In genomic region chr3:100925176-100925575, GRCm38 (mm10) we compare ENCODE assay signal across 14 mouse cellular contexts. TPM values are rescaled to one million over a fixed set of nuclear protein-coding genes. Genes with fewer than 3 reads are reported as not detected.
A peak's percentile ranks its signal among the peaks of the same experiment; 100 is the strongest.
DNase-seq lines count a peak whose midpoint lies in the region; ATAC-seq and TF ChIP-seq lines count a peak whose summit lies in the region.
"Had no signal": no experiment of that assay in that cellular context is flagged by ENCODE, and none has a peak within 500 bp of the region (broad histone marks: within the 10 kb centered on the region; RNA-seq: fewer than 3 reads in every experiment).

No protein-coding gene starts in this region.

- H3K9me3 ChIP-seq in heart, embryonic 12.5 days (replicated peaks), result no peaks in the 10 kb centered on the region
- no peaks in the 10 kb centered on the region for H3K9me3 ChIP-seq in limb, embryonic 14.5 days (ENCODE audit: control insufficient read depth, low read length)
- H3K9me3 ChIP-seq: hindbrain, embryonic 12.5 days; intestine, embryonic 15.5 days; liver, embryonic 15.5 days had no signal

- peaks cover 3% of the 10 kb centered on the region for H3K4me1 ChIP-seq in heart, adult 2 months (ENCODE audit: control insufficient read depth, insufficient read depth, low read length)
- H3K4me1 ChIP-seq in heart, embryonic 12.5 days (replicated peaks), result peaks cover 27% of the 10 kb centered on the region
- H3K4me1 ChIP-seq in limb, embryonic 14.5 days (ENCODE audit: control insufficient read depth, insufficient read depth, low read length), result peaks cover 19% of the 10 kb centered on the region

- peak; percentile 35 to 41 for DNase-seq in heart, adult 2 months
- DNase-seq in lung, postnatal 4 days, result peak; percentile 9 to 60
- DNase-seq in lung, postnatal 14 days, result no peak
- peak; percentile 49 to 58 for DNase-seq in heart, postnatal 14 days
- DNase-seq in limb, embryonic 14.5 days (ENCODE audit: low spot score), result peak; percentile 51
- DNase-seq in frontal cortex, postnatal 14 days (ENCODE audit: low spot score in 2 of 2), result no peak
- no peak for DNase-seq in urinary bladder, postnatal 36 days (ENCODE audit: low spot score in 2 of 2)
- DNase-seq: adrenal gland, adult 8-10 months; cerebellum, adult 2 months; kidney, postnatal 25 days had no signal

- no peak overlapping the region for H3K9ac ChIP-seq in heart, adult 2 months (ENCODE audit: low read depth, low read length)
- H3K9ac ChIP-seq in heart, embryonic 12.5 days, result no peak overlapping the region
- no peak overlapping the region for H3K9ac ChIP-seq in limb, embryonic 14.5 days (ENCODE audit: low read depth, low read length, severe bottlenecking)
- H3K9ac ChIP-seq: hindbrain, embryonic 12.5 days; intestine, embryonic 15.5 days; liver, embryonic 15.5 days had no signal

- WGBS in heart, adult 2 months, result 75% methylated on average over 16 of the region's 16 CpGs
- 78% methylated on average over 16 of the region's 16 CpGs for WGBS in heart, embryonic 12.5 days
- 44% methylated on average over 16 of the region's 16 CpGs for WGBS in limb, embryonic 14.5 days

- no peak for ATAC-seq in heart, embryonic 12.5 days (ENCODE audit: insufficient number of reproducible peaks, low FRiP score)
- ATAC-seq in limb, embryonic 14.5 days (ENCODE audit: low FRiP score, low read depth), result no peak
- ATAC-seq: intestine, embryonic 15.5 days had no signal

- intact Hi-C loops in heart, adult 2 months (cut with DNase I), result loop anchor here (10.0 kb wide), 2 partner anchors 440 to 760 kb away; partner anchors contain the start of genes Gdap2, Tent5c and Wdr3
- intact Hi-C loops in heart, postnatal 14 days (cut with DNase I), result no loop called here

- no peak for TF ChIP-seq EP300 in heart, adult 2 months (IDR thresholded peaks at IDR 0.05; ENCODE audit: insufficient read depth, low read depth, low read length)

- no peaks in the 10 kb centered on the region for H3K36me3 ChIP-seq in heart, adult 2 months (ENCODE audit: control insufficient read depth, insufficient read depth, low read length)
- H3K36me3 ChIP-seq in heart, embryonic 12.5 days, result peaks cover 25% of the 10 kb centered on the region
- peaks cover 23% of the 10 kb centered on the region for H3K36me3 ChIP-seq in limb, embryonic 14.5 days (ENCODE audit: control insufficient read depth, insufficient read depth, low read length)
- H3K36me3 ChIP-seq: intestine, embryonic 15.5 days; liver, embryonic 15.5 days had no signal

- H3K4me3 ChIP-seq in heart, adult 2 months, result no peak overlapping the region
- H3K4me3 ChIP-seq in heart, embryonic 12.5 days, result no peak overlapping the region
- no peak overlapping the region for H3K4me3 ChIP-seq in limb, embryonic 14.5 days (replicated peaks; ENCODE audit: low read length)
- H3K4me3 ChIP-seq: hindbrain, embryonic 12.5 days; intestine, embryonic 15.5 days; liver, embryonic 15.5 days had no signal

- no peak for TF ChIP-seq POLR2A in heart, adult 2 months (IDR thresholded peaks at IDR 0.05; ENCODE audit: insufficient read depth, low read depth, low read length)
- no peak for TF ChIP-seq POLR2A in limb, embryonic 14.5 days (IDR thresholded peaks at IDR 0.05; ENCODE audit: borderline replicate concordance, extremely low read depth, insufficient read depth, insufficient read length)

- H3K27me3 ChIP-seq in heart, adult 2 months (ENCODE audit: control insufficient read depth, insufficient read depth, low read length), result no peaks in the 10 kb centered on the region
- H3K27me3 ChIP-seq in heart, embryonic 12.5 days (replicated peaks), result no peaks in the 10 kb centered on the region
- H3K27me3 ChIP-seq in limb, embryonic 14.5 days (ENCODE audit: control insufficient read depth, insufficient read depth, low read length), result no peaks in the 10 kb centered on the region
- H3K27me3 ChIP-seq: hindbrain, embryonic 12.5 days; intestine, embryonic 15.5 days; liver, embryonic 15.5 days had no signal

- TF ChIP-seq CTCF in heart, adult 2 months (IDR thresholded peaks at IDR 0.05), result no peak

- H3K79me2 ChIP-seq in heart, adult 2 months (replicated peaks; ENCODE audit: control insufficient read depth, insufficient read depth, low read length), result no peaks in the 10 kb centered on the region

- H3K4me2 ChIP-seq in heart, embryonic 12.5 days, result no peak overlapping the region
- H3K4me2 ChIP-seq in limb, embryonic 14.5 days (replicated peaks; ENCODE audit: low read depth, low read length, severe bottlenecking), result no peak overlapping the region
- H3K4me2 ChIP-seq: hindbrain, embryonic 12.5 days; intestine, embryonic 15.5 days; liver, embryonic 15.5 days had no signal

- no peak overlapping the region for H3K27ac ChIP-seq in heart, adult 2 months
- H3K27ac ChIP-seq in heart, embryonic 12.5 days (ENCODE audit: poor library complexity, severe bottlenecking), result no peak overlapping the region
- H3K27ac ChIP-seq in limb, embryonic 14.5 days (replicated peaks; ENCODE audit: low read depth, low read length), result no peak overlapping the region
- H3K27ac ChIP-seq: hindbrain, embryonic 12.5 days; intestine, embryonic 15.5 days; liver, embryonic 15.5 days had no signal

RNA-seq across cellular contexts. Expression of gene Trim45, which starts 3.2 kb away (rescaled TPM):
- 10 to 100 TPM in 1 of 2 experiments, 1 to 10 TPM in 1; 9.6 to 10.3 TPM for total RNA-seq in heart, adult 2 months (2021)
- polyA plus RNA-seq in heart, adult 2 months (2012; rRNA removed), result 2.5 and 2.7 TPM in 2 replicates
- 4.7 and 4.9 TPM in 2 replicates for polyA plus RNA-seq in heart, embryonic 12.5 days (2016; fragmentation: Nextera tagmentation; extraction: Ambion mirVana)
- 10 to 100 TPM in 1 of 2 experiments, 1 to 10 TPM in 1; 9.1 to 10.4 TPM for total RNA-seq in heart, postnatal 14 days (2021)
- polyA plus RNA-seq in limb, embryonic 14.5 days (2012; rRNA removed), result 11.6 and 12.8 TPM in 2 replicates
- 4.3 and 5.5 TPM in 2 replicates for polyA plus RNA-seq in limb, embryonic 14.5 days (2014; fragmentation: Nextera tagmentation; extraction: Ambion mirVana)

RNA-seq across cellular contexts. Expression of gene Ttf2, which starts 44.3 kb away (rescaled TPM):
- total RNA-seq in heart, adult 2 months (2021), result 1 to 10 TPM; 1.8 to 2.0 TPM
- 1.6 and 2.6 TPM in 2 replicates for polyA plus RNA-seq in heart, adult 2 months (2012; rRNA removed)
- polyA plus RNA-seq in heart, embryonic 12.5 days (2016; fragmentation: Nextera tagmentation; extraction: Ambion mirVana), result 15.2 and 15.7 TPM in 2 replicates
- 1 to 10 TPM; 3.4 to 3.9 TPM for total RNA-seq in heart, postnatal 14 days (2021)
- 13.9 and 14.0 TPM in 2 replicates for polyA plus RNA-seq in limb, embryonic 14.5 days (2012; rRNA removed)
- 14.0 and 17.9 TPM in 2 replicates for polyA plus RNA-seq in limb, embryonic 14.5 days (2014; fragmentation: Nextera tagmentation; extraction: Ambion mirVana)

Comparison
In these comparisons a context has a peak if more than half of its experiments do, and no peak if none do; other contexts are left out.
1. DNase-seq: peak in heart, adult 2 months (2 of 2), lung, postnatal 4 days (2 of 2), heart, postnatal 14 days (2 of 2) and limb, embryonic 14.5 days (single experiment); none in lung, postnatal 14 days (single experiment), frontal cortex, postnatal 14 days (0 of 2) and urinary bladder, postnatal 36 days (0 of 2).